Mouse (Mus musculus) neural tube, embryonic 14.5 days (tissue): ENCODE measurements around the gene Jmjd1c. TPM values are rescaled to one million over a fixed set of nuclear protein-coding genes. Genes with fewer than 3 reads are reported as not detected.
A peak's percentile ranks its signal among the peaks of the same experiment; 100 is the strongest.

Source experiments
- ATAC-seq: fragments of 200-750 bp; cut with Nextera tagmentation; 2 replicates; pipeline ENCODE4 v1.8.0; 2017; ENCODE audit warnings: low read depth, mild to moderate bottlenecking, moderate TSS enrichment, moderate library complexity
- H3K27ac ChIP-seq: fragments of 300-500 bp; sonication (generic); 2 replicates; pipeline ENCODE4 v1.5.1; 2014; ENCODE audit warnings: low read depth, mild to moderate bottlenecking, control low read depth, low read length, moderate library complexity, mixed read lengths
- H3K27me3 ChIP-seq: fragments of 300-500 bp; sonication (generic); 2 replicates; pipeline ENCODE4 v1.6.1; 2014; ENCODE audit warnings: low read length; ENCODE audit not compliant: control insufficient read depth, insufficient read depth
- H3K36me3 ChIP-seq: fragments of 300-500 bp; sonication (generic); 2 replicates; pipeline ENCODE4 v1.6.1; 2014; ENCODE audit warnings: low read length, mixed read lengths; ENCODE audit not compliant: control insufficient read depth, insufficient read depth
- H3K4me1 ChIP-seq: fragments of 300-500 bp; sonication (generic); 2 replicates; pipeline ENCODE4 v1.6.1; 2014; ENCODE audit warnings: low read length; ENCODE audit not compliant: control insufficient read depth, insufficient read depth
- H3K4me2 ChIP-seq: fragments of 300-500 bp; sonication (generic); 2 replicates; pipeline ENCODE4 v1.6.1; 2014; ENCODE audit warnings: mild to moderate bottlenecking, low read depth, low read length, control low read depth
- H3K4me3 ChIP-seq: fragments of 300-500 bp; sonication (generic); 2 replicates; pipeline ENCODE4 v1.5.1; 2014; ENCODE audit warnings: low read depth, low read length, control low read depth, mixed read lengths
- H3K9ac ChIP-seq: fragments of 300-500 bp; sonication (generic); replicated peaks from 2 replicates; pipeline ENCODE4 v1.6.1; 2014; ENCODE audit warnings: low read depth, mild to moderate bottlenecking, control low read depth, low read length, mixed read lengths
- H3K9me3 ChIP-seq: fragments of 300-500 bp; sonication (generic); 2 replicates; pipeline ENCODE4 v1.6.1; 2016; ENCODE audit warnings: low read length; ENCODE audit not compliant: control insufficient read depth
- WGBS: fragments of 180-500 bp; shearing (Covaris S2); extraction: QIAGEN DNeasy Blood & Tissue Kit; methylation state at CpG from one replicate; pipeline ENCODE4 v1.1.7; 2014; 5-methylcytosine and 5-hydroxymethylcytosine counted together
- polyA plus RNA-seq: library from polyadenylated mRNA; unstranded; fragments of >200 nt; fragmentation: Nextera tagmentation; extraction: Ambion mirVana; gene quantifications from 2 replicates; pipeline ENCODE4 v1.2.1, GENCODE M21; 2014

The Jmjd1c gene
- polyA plus RNA-seq, 1 experiment from 2014 or later = 67.0 TPM

DNA sequence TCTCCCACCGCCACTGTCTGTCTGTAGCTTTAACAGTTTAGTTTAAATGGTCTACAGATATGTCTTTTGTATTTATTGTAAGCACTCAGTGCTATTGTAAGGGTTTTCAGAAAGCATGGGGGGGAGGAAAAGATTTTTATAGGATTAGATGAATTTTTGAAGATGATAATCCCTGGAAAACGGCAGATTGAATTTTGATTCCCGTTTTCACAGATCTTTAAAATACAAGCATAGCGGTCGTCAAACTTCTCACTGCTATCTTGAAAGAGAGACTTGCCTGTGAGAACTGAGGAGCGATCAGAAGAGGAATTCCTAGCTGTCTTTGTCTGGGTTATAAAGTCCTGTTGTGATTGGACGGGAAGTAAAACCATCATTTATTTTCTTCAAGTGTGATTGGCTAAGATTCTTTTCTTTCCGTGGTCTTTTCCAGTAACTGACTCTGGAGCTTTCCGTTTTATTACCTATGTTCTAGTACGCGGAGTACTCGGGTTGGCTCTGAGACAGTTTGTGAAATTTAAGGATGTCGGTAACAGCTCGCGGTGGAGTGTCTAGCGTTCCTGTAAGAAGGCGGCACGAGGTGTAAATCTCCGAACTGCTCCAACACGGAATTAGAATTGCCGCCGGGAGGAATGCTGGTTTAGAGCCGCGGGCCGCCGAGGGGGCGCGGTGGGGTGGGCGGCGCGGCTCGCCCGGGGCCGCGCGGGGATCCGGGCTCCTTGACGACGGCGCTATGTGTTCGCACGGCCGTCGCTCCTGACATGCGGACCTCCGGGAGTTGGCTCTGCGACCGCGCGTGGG, 30.3 kb downstream of the Jmjd1c start:
- H3K9ac ChIP-seq = peak overlapping the region; percentile 86
- H3K27me3 ChIP-seq = no peaks in the 10 kb centered on the region
- H3K4me2 ChIP-seq = peak overlapping the region; percentile 80
- no peaks in the 10 kb centered on the region for H3K9me3 ChIP-seq
- H3K36me3 ChIP-seq = no peaks in the 10 kb centered on the region
- ATAC-seq = peak; percentile 81
- peaks cover 18% of the 10 kb centered on the region for H3K4me1 ChIP-seq
- peak overlapping the region; percentile 93 for H3K27ac ChIP-seq
- peak overlapping the region; percentile 86 for H3K4me3 ChIP-seq
- WGBS = 2% methylated on average over 48 of the region's 50 CpGs

DNA sequence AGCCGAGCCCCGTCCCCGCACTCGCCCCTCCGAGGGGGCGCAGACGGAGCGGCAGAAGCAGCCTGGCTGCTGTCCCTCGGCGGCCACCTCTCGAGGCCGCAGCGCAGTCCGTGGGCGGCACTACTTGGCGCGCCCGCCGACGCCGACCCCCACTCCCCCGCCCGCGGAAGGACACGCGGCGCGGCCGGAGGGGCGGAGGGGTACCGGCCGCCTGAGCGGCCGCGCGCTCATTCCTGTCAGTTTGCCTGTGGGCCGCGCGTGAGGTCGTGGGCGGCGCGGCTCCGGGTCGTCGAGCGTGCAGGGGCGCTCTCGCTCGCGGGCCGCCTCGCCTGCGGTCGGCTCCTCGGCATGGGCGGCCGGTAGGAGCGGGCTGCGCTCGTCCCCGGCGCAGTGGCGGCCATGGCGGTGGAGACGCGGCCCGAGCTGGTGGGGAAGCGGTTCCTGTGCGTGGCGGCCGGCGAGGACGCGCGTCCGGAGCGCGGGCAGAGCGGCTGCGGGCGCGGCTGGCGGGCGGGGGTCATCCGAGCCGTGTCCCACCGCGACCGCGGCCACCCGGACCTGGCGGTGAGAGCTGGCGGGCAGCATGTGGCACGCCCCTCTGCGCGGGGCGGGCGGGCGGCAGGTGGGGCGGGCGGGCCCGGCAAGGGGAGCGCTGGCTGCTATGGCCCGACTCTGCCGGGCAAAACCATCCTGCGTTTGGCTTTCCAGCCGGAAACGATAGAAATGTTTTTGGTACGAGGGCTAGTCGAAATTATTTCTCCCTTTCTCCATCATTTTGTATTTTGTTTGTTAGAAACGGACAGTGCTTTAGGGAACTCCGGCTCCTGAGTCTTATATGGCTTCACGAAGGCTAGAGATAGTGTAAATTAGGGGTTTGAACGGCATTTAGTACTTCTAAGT, 31.2 kb downstream of the Jmjd1c start:
- Histone ChIP-seq H3K9me3 (no peaks in the 10 kb centered on the region), H3K9ac (peak overlapping the region; percentile 86), H3K4me2 (peak overlapping the region; percentile 80), H3K36me3 (no peaks in the 10 kb centered on the region), H3K27ac (peak overlapping the region; percentile 93), H3K4me1 (peaks cover 15% of the 10 kb centered on the region), H3K27me3 (no peaks in the 10 kb centered on the region), H3K4me3 (peak overlapping the region; percentile 86)
- ATAC-seq = peak; percentile 79
- under 1% methylated on average over 75 of the region's 115 CpGs for WGBS

DNA sequence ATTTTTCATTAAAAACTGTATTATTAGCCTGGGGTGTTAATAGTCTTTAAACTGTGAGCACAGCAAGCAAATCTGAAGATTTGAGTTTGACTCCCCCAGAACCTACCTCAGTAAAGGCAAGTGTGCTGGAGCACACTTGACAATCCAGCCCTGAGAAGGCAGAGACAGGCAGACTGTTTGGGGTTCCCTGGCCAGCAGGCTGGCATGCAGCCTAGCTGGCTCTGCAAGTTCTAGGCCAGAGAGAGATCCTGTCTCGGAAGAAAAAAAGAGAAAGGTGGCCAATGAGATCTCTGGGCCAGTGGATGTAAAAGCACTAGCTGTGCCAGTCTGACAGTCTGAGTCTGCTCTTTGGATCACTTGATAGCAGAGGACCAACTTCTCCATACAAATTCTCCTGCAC, 33.6 kb downstream of the Jmjd1c start:
- Histone ChIP-seq H3K4me1 (peaks cover 15% of the 10 kb centered on the region), H3K27me3 (no peaks in the 10 kb centered on the region), H3K4me3 (no peak overlapping the region), H3K36me3 (no peaks in the 10 kb centered on the region), H3K9me3 (no peaks in the 10 kb centered on the region), H3K27ac (no peak overlapping the region), H3K9ac (no peak overlapping the region), H3K4me2 (no peak overlapping the region)
- WGBS = 70% methylated on average over 1 of the region's 1 CpGs
- ATAC-seq = no peak

DNA sequence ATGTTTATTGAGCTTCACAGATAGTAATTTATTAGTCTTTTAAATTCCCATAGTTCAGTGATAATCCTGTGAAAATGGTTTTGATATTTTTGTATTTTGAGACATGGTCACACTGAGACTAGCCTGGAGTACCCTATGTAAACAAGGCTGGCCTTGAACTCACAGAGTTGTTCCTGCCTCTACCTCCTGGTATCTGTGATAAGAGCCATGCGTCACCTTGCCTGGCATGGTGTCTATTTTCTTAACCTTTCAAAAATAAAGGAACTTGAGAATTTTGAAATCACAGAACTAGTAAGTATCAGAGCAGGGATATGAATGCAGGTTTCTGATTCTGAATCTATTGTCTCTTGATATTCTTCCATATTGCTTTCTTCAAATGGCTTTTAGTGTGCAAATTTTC, 35.8 kb downstream of the Jmjd1c start:
- H3K9ac ChIP-seq = no peak overlapping the region
- H3K4me3 ChIP-seq = no peak overlapping the region
- no peak overlapping the region for H3K27ac ChIP-seq
- 88% methylated on average over 1 of the region's 1 CpGs for WGBS
- no peak for ATAC-seq
- H3K27me3 ChIP-seq = no peaks in the 10 kb centered on the region
- peaks cover 11% of the 10 kb centered on the region for H3K4me1 ChIP-seq
- no peaks in the 10 kb centered on the region for H3K36me3 ChIP-seq
- no peaks in the 10 kb centered on the region for H3K9me3 ChIP-seq
- no peak overlapping the region for H3K4me2 ChIP-seq

DNA sequence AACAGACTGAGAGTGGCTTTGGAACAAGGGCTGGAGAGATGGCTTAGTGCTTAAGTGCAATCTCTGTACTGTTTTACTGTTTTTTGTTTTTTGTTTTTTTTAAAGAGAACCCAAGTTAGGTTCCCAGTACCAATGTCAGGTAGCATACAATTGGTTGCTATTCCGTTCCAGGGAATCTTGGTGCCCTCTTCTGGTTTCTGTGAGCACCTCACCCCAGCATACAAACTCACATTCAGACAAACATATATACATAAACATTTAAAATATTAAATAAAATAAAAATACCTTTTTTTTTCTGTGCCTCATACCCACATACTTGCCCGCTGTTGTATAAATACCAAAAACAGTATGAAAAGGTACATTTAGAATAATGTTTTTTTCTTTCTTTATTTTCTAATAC, 38.4 kb downstream of the Jmjd1c start:
- no peak overlapping the region for H3K4me3 ChIP-seq

DNA sequence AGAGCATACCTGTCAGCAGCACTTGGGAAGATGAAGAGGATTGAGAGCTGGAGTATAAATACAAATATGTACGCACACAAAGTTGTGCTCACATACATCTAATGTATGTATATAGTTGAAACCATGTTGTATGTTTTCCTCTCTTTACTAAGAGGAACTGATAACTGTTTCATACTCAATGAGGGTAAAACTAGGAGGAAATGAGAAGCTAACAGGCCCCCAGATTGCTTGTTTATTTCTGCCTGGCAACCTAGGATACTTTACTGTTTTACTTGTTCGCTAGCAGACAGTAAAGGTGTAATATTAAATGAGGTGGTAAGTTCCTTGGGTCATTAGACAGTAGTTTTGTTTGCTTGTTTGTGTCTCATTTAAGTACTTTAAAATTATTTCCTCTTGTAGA, 41.5 kb downstream of the Jmjd1c start:
- ATAC-seq = no peak
- Histone ChIP-seq H3K4me2 (no peak overlapping the region), H3K9ac (no peak overlapping the region), H3K27ac (no peak overlapping the region), H3K9me3 (no peaks in the 10 kb centered on the region), H3K36me3 (no peaks in the 10 kb centered on the region), H3K4me3 (no peak overlapping the region), H3K4me1 (no peaks in the 10 kb centered on the region), H3K27me3 (no peaks in the 10 kb centered on the region)
- 90% methylated on average over 2 of the region's 2 CpGs for WGBS

More for the DNA sequence above, 38.4 kb downstream of the Jmjd1c start:
- H3K27me3 ChIP-seq = no peaks in the 10 kb centered on the region
- no peaks in the 10 kb centered on the region for H3K4me1 ChIP-seq
- no peak overlapping the region for H3K4me2 ChIP-seq
- WGBS = 91% methylated on average over 2 of the region's 2 CpGs
- no peak for ATAC-seq
- no peak overlapping the region for H3K27ac ChIP-seq
- H3K36me3 ChIP-seq = no peaks in the 10 kb centered on the region
- H3K9me3 ChIP-seq = no peaks in the 10 kb centered on the region
- H3K9ac ChIP-seq = no peak overlapping the region

DNA sequence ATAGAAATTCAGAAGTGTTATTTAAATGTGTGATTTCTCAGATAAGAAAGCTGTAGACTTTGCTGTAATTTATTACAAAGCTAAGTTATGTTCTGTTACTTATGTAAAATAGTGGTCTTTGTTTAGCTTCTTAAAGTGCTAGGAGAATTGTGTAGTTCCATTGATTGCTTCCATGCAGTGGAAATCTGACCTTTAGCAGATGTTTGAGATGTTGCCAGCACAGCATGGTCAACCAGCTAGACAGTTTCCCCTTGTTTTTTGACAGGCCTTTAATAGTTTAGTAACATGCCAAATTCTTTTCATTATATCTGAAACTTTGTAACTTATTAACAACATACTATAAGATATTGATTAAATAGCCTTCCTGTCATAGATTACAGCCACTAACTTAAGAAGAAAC, 47.7 kb downstream of the Jmjd1c start:
- H3K9ac ChIP-seq = no peak overlapping the region
- no peak overlapping the region for H3K4me2 ChIP-seq
- no peaks in the 10 kb centered on the region for H3K4me1 ChIP-seq
- H3K36me3 ChIP-seq = no peaks in the 10 kb centered on the region
- H3K27ac ChIP-seq = no peak overlapping the region
- H3K27me3 ChIP-seq = no peaks in the 10 kb centered on the region
- no peak overlapping the region for H3K4me3 ChIP-seq
- no peak for ATAC-seq
- no peaks in the 10 kb centered on the region for H3K9me3 ChIP-seq

DNA sequence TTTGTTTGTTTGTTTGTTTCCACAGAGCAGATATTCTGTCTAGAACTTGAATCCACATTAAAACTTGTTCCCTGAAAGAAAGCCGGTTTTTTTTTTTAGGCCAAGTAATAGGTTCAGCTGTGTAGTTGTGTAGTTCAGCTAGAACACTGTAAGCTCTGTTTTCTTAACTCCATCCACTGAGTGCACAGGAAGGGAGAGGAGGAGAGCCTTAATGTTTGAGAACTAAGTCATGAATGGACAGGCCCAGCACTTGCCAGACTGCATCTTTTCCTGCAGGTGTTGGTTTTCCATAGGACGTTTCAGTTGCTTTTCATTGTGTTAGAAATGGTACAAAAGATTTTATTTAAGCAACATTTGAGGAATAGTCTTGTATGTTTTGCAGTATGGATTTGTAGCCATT, 48.3 kb downstream of the Jmjd1c start:
- Histone ChIP-seq H3K36me3 (no peaks in the 10 kb centered on the region), H3K4me3 (no peak overlapping the region), H3K4me1 (no peaks in the 10 kb centered on the region), H3K4me2 (no peak overlapping the region), H3K9ac (no peak overlapping the region), H3K9me3 (no peaks in the 10 kb centered on the region), H3K27me3 (no peaks in the 10 kb centered on the region), H3K27ac (no peak overlapping the region)
- 62% methylated on average over 2 of the region's 2 CpGs for WGBS
- no peak for ATAC-seq

DNA sequence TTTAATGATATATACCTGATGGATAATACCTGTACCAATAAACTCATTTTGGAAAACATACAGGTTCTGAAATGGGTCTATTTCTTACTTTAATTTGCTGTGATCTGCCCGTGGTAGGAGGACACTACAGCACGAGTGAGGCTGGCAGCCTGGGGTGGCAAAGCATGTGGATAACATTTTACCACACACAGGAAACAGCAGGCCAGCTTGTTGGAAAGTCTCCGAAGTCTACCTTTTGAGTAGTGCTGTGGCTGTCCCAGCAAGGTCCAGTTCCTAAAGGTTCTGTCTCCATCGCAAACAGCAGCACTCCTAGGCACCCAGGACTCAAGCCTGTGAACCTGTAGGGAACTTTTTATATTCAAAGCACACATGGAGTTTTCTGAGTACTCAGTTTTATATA, 49.7 kb downstream of the Jmjd1c start:
- H3K9me3 ChIP-seq = no peaks in the 10 kb centered on the region
- H3K4me3 ChIP-seq = no peak overlapping the region
- no peaks in the 10 kb centered on the region for H3K4me1 ChIP-seq
- no peak for ATAC-seq
- H3K9ac ChIP-seq = no peak overlapping the region
- WGBS = 88% methylated on average over 4 of the region's 4 CpGs
- no peak overlapping the region for H3K4me2 ChIP-seq
- no peaks in the 10 kb centered on the region for H3K27me3 ChIP-seq
- H3K36me3 ChIP-seq = no peaks in the 10 kb centered on the region
- H3K27ac ChIP-seq = no peak overlapping the region
